Mouse (Mus musculus) forebrain, embryonic 10.5 days (tissue): ENCODE measurements around the gene Ston2. TPM values are rescaled to one million over a fixed set of nuclear protein-coding genes. Genes with fewer than 3 reads are reported as not detected.
"Not testable (repeated sequence)": the region's sequence is repeated elsewhere in the genome, so short reads cannot be mapped to it uniquely, and the experiment has no call there.

Experiments
- DNase-seq: peaks from one replicate; pipeline ENCODE4 v3.0.0-alpha.2; 2017; ENCODE audit warnings: low spot score; ENCODE audit errors: extremely low spot score
- H3K27ac ChIP-seq: fragments of 300-500 bp; sonication (generic); 2 replicates; pipeline ENCODE4 v1.5.1; 2016; ENCODE audit warnings: mild to moderate bottlenecking
- H3K27me3 ChIP-seq: fragments of 300-500 bp; sonication (generic); 2 replicates; pipeline ENCODE4 v1.6.1; 2016; ENCODE audit warnings: mild to moderate bottlenecking; ENCODE audit not compliant: poor library complexity, severe bottlenecking
- H3K36me3 ChIP-seq: fragments of 300-500 bp; sonication (generic); replicated peaks from 2 replicates; pipeline ENCODE4 v1.6.1; 2016; ENCODE audit warnings: mild to moderate bottlenecking, moderate library complexity
- H3K4me1 ChIP-seq: fragments of 300-500 bp; sonication (generic); 2 replicates; pipeline ENCODE4 v1.6.1; 2016
- H3K4me3 ChIP-seq: fragments of 300-500 bp; sonication (generic); 2 replicates; pipeline ENCODE4 v1.5.1; 2016; ENCODE audit warnings: mild to moderate bottlenecking, moderate library complexity
- H3K9me3 ChIP-seq: fragments of 300-500 bp; sonication (generic); 2 replicates; pipeline ENCODE4 v1.6.1; 2016; ENCODE audit warnings: mild to moderate bottlenecking, moderate library complexity
- WGBS: fragments of 180-500 bp; shearing (Covaris S2); methylation state at CpG from one replicate; pipeline ENCODE4 v1.1.7; 2016; 5-methylcytosine and 5-hydroxymethylcytosine counted together
- polyA plus RNA-seq: library from polyadenylated mRNA; unstranded; fragments of >200 nt; fragmentation: Nextera tagmentation; extraction: Ambion mirVana; gene quantifications from 2 replicates; pipeline ENCODE4 v1.2.1, GENCODE M21; 2016

The Ston2 gene
- polyA plus RNA-seq, 1 experiment from 2014 or later, result 11.5 TPM

DNA sequence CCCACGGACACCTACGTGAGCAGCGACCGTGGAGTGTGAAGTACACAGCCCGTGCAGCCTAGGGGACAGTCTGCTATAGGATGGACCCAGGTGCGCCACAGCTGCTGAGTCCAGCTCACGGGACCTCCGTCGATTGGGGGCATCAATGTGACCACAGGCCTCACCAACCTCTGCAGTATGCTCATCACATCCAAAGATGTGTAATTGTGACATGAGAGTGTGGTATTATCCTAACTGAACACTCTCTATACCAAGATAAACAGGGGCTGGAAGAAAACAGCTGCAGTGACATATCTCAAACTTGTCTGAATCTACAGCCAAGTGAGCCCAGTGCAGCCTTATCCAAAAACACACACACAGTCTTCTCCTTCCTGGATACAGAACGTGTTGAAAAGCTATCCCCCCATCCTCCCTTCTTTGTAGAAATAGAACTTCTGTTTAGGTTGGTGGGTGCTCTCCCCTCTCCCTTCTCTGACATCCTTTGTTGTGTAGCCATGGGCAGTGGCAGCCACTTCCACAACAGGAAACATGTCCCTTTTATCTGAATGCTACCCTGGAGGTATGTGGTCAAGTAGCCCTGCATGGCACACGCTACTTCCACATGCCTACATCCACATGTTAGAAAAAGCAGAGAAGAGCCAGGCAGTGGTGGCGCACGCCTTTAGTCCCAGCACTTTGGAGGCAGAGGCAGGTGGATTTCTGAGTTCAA is 30.2 kb downstream of the Ston2 start:
- DNase-seq, result no peak
- Histone ChIP-seq H3K9me3 (no peaks in the 10 kb centered on the region), H3K27ac (no peak overlapping the region), H3K27me3 (no peaks in the 10 kb centered on the region), H3K4me1 (peaks cover 13% of the 10 kb centered on the region; the same call in 1 of the 2 replicates), H3K36me3 (no peaks in the 10 kb centered on the region), H3K4me3 (no peak overlapping the region)
- WGBS, result 91% methylated on average over 13 of the region's 13 CpGs

DNA sequence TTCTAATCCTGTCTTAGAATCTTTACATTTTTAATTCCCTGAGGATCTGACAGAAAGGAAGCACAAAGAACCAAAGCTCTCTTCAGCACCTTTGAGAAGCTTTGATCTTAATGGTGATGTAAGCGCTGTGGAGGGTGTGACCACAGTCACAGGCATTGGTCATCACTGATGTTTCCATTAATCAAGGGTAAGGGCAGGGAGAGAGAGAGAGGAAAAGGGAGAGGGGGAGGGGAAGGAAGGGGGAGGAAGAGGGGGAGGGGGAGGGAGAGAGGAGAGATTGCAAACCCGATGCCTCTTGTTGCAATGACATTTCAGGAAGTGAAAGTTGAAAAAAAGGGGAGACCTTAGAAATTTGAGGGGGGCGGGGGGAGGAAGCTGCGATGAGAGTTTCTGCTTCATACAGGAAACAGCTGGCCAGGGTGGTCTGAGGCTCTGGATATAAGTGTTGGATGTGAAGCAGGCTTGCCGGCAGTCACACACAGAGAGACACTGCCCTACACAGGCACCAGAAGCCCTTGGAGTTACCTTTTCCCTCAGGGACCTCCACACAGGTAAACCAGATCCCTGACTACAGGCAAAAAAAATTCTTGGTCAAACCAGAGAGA is 31.5 kb downstream of the Ston2 start:
- WGBS, result 77% methylated on average over 5 of the region's 5 CpGs
- Histone ChIP-seq H3K9me3 (no peaks in the 10 kb centered on the region), H3K27ac (no peak overlapping the region), H3K27me3 (no peaks in the 10 kb centered on the region), H3K36me3 (no peaks in the 10 kb centered on the region), H3K4me1 (peaks cover 10% of the 10 kb centered on the region; the same call in 1 of the 2 replicates), H3K4me3 (no peak overlapping the region)
- DNase-seq, result no peak

DNA sequence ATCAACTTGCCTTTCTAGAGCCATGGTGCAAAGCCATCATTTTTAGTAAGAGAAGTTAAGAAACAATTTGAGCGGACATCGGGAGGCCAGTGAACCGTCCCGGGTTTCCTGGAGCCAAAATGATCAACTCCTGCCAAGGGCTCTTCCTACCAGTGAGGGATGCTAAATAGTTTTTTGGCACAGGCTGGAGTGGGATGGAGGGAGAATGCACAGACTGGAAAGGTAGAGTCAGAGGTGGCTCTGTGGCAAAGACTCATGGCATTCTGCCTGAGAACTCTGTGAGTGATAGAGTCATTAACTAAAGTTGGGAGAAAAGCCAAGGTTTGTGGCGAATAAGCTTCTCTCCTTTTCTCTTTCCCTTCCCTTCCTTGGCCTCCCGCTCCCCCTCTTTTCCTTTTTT is 33.6 kb downstream of the Ston2 start:
- DNase-seq, result no peak
- no peak overlapping the region for H3K4me3 ChIP-seq
- whole genome bisulfite sequencing, result 87% methylated on average over 6 of the region's 6 CpGs
- no peaks in the 10 kb centered on the region for H3K27me3 ChIP-seq
- no peak overlapping the region for H3K27ac ChIP-seq
- H3K9me3 ChIP-seq, result no peaks in the 10 kb centered on the region
- peaks cover 10% of the 10 kb centered on the region; the same call in 1 of the 2 replicates for H3K4me1 ChIP-seq
- H3K36me3 ChIP-seq, result no peaks in the 10 kb centered on the region; the same call in 1 of the 2 replicates

DNA sequence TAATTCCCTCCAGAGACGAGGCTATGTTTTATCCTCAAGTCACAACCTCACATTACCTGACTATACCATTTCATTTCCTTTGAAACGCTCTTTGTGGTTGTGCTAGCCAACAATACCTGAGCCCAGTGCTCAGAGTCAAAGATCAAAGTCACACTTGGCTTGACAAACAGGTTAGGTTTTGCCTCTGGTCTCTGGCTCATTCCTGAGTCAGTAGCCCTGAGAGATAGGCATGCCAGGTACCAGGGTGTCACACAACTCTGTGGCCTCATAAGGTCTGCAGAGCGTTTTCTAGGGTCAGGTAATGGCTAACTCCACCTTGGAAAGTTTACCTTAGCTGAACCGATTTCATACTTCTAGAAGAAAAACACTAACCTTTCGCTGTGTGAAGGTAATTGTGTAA is 35.5 kb downstream of the Ston2 start:
- no peaks in the 10 kb centered on the region for H3K9me3 ChIP-seq
- no peak overlapping the region for H3K27ac ChIP-seq
- no peaks in the 10 kb centered on the region; the same call in 1 of the 2 replicates for H3K36me3 ChIP-seq
- no peaks in the 10 kb centered on the region for H3K27me3 ChIP-seq
- no peak for DNase-seq
- H3K4me1 ChIP-seq, result peaks cover 16% of the 10 kb centered on the region
- 91% methylated on average over 5 of the region's 5 CpGs for WGBS
- no peak overlapping the region for H3K4me3 ChIP-seq

DNA sequence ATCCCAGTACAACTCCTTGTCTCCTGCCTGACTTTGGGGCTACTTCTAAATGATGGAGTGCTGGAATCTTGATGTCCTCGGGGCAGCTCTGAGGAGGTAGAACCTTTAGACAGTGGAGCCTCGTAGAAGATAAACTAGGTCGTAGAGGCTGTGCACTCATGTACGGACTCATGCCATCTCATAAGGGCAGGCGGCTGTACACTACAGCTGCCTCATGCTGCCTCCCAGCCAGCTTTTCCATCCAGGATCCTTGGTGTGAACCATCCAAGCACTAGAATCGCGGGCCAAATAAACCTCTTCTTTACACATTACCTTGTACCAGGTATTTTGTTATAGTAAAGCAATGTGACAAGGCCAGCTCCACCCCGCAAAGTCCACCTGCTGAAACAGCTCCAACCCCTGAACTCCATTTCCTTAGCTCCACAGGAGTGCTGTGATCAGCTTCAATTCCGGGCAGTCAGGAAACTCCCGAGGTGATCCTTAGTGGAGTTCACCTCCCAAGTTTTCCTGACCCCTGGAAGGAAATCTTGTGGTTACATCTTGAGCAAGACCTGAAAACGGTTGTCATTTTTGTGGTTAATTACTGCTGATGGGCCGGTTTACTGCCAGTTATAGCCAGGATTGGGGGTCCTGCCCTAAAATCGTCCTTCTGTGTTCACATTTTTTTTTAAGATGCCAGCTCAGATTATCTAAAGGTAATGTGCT is 36.1 kb downstream of the Ston2 start:
- H3K4me3 ChIP-seq, result no peak overlapping the region
- no peak overlapping the region for H3K27ac ChIP-seq
- no peaks in the 10 kb centered on the region for H3K27me3 ChIP-seq
- no peak for DNase-seq
- H3K9me3 ChIP-seq, result no peaks in the 10 kb centered on the region
- no peaks in the 10 kb centered on the region; the same call in 1 of the 2 replicates for H3K36me3 ChIP-seq
- 89% methylated on average over 13 of the region's 13 CpGs for WGBS
- peaks cover 16% of the 10 kb centered on the region for H3K4me1 ChIP-seq

DNA sequence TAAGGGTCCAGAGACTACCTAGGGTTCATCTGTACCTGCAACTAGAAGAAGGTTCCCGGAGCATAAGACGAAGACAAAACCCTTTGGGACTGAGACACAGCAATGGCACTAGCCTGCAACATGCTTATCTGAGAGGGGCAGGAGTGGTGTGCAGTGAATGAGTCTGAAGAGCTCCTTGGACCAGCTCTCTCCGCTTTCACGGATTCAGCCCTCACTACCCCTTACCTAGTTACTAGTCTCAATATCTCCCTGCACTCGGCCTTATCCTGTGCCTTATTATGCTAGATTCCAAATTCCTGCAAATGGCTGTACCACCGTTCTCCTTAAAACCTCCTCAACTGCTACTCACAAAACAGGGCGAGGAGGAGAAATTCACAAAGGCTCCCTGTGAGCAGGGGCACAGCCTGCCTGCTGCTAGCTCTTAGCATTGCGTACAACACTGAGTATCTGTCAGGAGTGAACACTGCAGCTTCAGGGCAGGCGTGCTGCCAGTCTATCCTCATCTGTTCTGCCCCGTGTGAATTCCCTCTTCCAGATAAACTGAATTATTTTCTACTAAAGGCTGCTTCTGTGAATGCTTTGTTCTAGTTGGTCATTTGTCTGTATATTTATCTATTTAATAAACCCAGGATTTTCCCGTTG is 38.5 kb downstream of the Ston2 start:
- 87% methylated on average over 11 of the region's 11 CpGs for WGBS
- no peak overlapping the region for H3K4me3 ChIP-seq
- no peaks in the 10 kb centered on the region for H3K9me3 ChIP-seq
- H3K36me3 ChIP-seq, result no peaks in the 10 kb centered on the region; the same call in 1 of the 2 replicates
- H3K27me3 ChIP-seq, result no peaks in the 10 kb centered on the region
- DNase-seq, result no peak
- H3K27ac ChIP-seq, result no peak overlapping the region
- peaks cover 13% of the 10 kb centered on the region for H3K4me1 ChIP-seq

DNA sequence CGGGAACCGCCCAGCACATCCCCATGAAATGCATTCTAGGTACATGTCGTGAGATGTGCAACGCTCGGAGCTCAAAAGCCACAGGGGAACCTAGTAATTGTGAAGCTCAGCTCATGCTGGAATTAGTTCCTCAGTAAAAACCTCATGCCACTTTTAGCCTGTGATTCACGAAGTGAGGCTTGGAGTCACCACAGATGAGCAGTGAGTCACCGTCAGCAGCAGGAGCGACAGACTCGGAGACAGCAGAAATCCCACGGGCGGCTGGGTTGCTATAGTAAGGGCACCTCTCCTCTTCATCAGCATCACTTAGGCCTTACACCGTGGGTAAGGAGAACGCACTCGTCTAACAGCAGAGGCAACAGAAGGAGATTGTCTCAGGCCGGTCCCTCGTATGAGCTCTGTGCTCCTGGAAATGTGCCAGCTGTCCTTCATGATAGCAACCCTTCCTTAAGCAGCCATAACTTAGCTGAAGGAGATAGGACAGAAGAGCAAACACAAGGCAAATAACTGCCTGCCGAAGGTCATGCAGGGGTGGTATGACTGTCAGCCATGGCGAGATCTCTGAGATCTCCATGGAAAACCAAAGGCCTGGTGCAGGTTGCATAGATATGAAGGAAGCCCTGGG is 39.8 kb downstream of the Ston2 start:
- Histone ChIP-seq H3K27ac (no peak overlapping the region), H3K27me3 (no peaks in the 10 kb centered on the region), H3K36me3 (peaks cover 4% of the 10 kb centered on the region), H3K9me3 (no peaks in the 10 kb centered on the region), H3K4me1 (peaks cover 17% of the 10 kb centered on the region), H3K4me3 (no peak overlapping the region)
- 88% methylated on average over 18 of the region's 18 CpGs for WGBS
- no peak for DNase-seq

DNA sequence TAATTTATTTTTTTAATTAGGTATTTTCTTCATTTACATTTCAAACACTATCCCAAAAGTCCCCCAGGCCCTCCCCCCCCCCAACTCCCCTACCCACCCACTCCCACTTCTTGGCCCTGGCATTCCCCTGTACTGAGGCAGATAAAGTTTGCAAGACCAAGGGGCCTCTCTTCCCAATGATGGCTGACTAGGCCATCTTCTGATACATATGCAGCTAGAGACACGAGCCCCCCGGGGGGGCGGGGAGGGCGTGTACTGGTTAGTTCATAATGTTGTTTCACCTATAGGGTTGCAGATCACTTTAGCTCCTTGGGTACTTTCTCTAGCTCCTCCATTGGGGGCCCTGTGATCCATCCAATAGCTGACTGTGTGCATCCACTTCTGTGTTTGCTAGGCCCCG is 41.3 kb downstream of the Ston2 start:
- WGBS, result 97% methylated on average over 5 of the region's 5 CpGs
- H3K9me3 ChIP-seq, H3K4me3 ChIP-seq, DNase-seq, H3K27ac ChIP-seq, H3K27me3 ChIP-seq: not testable (repeated sequence)
- peaks cover 19% of the 10 kb centered on the region for H3K36me3 ChIP-seq
- peaks cover 17% of the 10 kb centered on the region for H3K4me1 ChIP-seq

DNA sequence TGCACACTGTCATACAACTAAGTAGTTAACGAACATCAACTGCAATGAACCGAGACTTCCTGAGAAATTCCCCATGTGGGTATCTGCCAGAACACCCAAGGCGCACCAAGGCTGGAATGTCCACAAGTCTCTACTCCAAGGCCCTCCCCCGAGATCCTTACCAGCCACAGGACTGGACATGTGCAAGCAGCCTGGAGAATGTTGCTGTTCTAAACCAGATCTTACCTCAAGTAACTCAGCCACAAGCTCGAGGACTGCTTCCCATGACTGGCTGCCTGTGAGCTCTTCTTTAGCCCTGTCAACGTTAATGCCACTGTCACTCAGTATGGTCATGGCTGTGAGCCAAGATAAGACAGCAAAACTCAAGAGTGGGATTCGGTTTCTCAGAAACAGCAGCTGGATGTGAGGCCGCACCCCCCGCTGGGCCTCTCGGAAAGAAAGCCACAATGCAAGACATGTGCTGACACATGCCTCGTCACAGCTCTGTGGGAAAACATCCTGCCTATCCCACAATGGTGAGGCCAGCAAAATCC is 42.4 kb downstream of the Ston2 start:
- 82% methylated on average over 11 of the region's 11 CpGs for WGBS
- H3K27me3 ChIP-seq, result no peaks in the 10 kb centered on the region
- peaks cover 17% of the 10 kb centered on the region for H3K4me1 ChIP-seq
- H3K36me3 ChIP-seq, result peaks cover 24% of the 10 kb centered on the region
- H3K27ac ChIP-seq, result peak overlapping the region; percentile 66
- H3K9me3 ChIP-seq, result no peaks in the 10 kb centered on the region
- 0 out of 2 replicates have a peak overlapping the region, but pooled peaks have one; percentile 10 for H3K4me3 ChIP-seq
- DNase-seq, result no peak

DNA sequence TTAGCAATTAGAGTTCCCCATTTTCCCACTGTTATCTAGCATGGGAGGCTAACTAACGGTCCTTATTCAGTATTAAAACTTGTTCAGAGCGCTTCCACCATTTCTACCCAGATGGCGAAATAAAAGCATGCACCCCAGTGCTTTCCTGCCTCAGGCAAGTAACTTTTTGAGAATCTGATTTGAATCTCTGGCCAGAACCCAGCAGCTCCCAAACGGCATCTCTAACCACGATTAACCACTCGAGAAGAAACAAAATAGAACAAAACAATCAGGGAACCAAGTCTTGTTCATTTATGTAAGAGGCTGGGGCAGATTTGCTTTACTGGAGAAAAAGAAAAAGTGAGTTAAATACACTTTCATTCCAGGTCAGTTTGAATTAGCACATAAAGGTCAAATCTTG is 44.1 kb downstream of the Ston2 start:
- 83% methylated on average over 6 of the region's 6 CpGs for whole genome bisulfite sequencing
- Histone ChIP-seq H3K4me3 (no peak overlapping the region), H3K27me3 (no peaks in the 10 kb centered on the region), H3K4me1 (peaks cover 17% of the 10 kb centered on the region), H3K9me3 (no peaks in the 10 kb centered on the region), H3K36me3 (peaks cover 40% of the 10 kb centered on the region), H3K27ac (no peak overlapping the region)
- no peak for DNase-seq

DNA sequence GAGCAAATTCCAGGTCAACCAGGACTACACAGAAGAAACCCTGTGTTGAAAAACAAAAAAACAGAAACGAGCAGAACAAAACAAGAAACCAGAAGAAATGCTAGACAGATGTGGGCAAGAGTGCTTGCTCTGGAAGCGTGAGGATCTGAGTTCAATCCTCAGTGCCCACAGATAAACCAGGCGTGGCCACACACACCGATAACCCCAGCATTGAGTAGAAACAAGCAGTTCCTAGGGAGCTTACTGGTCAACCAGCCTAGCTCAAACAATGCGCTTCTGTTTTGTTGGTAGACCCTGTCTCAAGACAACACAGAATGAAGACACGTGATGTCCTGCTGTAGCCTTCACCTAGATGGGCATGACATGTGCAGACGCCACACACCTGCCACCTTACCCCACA is 45.3 kb downstream of the Ston2 start:
- no peak for DNase-seq
- 93% methylated on average over 7 of the region's 7 CpGs for WGBS
- no peaks in the 10 kb centered on the region for H3K27me3 ChIP-seq
- no peak overlapping the region for H3K4me3 ChIP-seq
- no peaks in the 10 kb centered on the region for H3K9me3 ChIP-seq
- peaks cover 48% of the 10 kb centered on the region for H3K36me3 ChIP-seq
- H3K4me1 ChIP-seq, result peaks cover 10% of the 10 kb centered on the region
- H3K27ac ChIP-seq, result no peak overlapping the region

DNA sequence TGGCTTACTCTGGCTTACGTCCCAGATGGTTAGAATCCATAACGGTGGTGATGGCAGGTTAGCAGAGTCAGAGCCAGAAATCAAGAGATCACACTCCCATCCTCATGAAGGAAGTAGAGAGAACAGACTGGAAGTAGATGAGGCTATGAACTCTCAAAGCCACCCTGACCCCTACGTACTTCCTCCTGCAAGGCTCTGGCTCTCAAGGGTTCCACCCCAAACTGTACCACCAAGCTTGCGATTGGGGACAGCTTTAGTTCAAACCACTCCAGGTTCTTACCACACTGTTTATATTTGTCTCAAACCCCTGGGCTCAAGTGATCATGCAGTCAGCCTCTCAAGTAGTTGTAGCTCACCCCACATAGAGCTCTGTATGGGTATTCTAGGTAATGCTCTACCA is 49.8 kb downstream of the Ston2 start:
- 96% methylated on average over 4 of the region's 4 CpGs for WGBS

More for the DNA sequence above, 49.8 kb downstream of the Ston2 start:
- H3K4me1 ChIP-seq, result peaks cover 2% of the 10 kb centered on the region
- no peak overlapping the region for H3K27ac ChIP-seq
- H3K36me3 ChIP-seq, result peaks cover 81% of the 10 kb centered on the region
- H3K27me3 ChIP-seq, result no peaks in the 10 kb centered on the region
- no peak for DNase-seq
- H3K9me3 ChIP-seq, result no peaks in the 10 kb centered on the region
- H3K4me3 ChIP-seq, result no peak overlapping the region
